Mouse (Mus musculus): Measurements from ENCODE around the gene Cyp2c23.

Cyp2c23 gene

DNA sequence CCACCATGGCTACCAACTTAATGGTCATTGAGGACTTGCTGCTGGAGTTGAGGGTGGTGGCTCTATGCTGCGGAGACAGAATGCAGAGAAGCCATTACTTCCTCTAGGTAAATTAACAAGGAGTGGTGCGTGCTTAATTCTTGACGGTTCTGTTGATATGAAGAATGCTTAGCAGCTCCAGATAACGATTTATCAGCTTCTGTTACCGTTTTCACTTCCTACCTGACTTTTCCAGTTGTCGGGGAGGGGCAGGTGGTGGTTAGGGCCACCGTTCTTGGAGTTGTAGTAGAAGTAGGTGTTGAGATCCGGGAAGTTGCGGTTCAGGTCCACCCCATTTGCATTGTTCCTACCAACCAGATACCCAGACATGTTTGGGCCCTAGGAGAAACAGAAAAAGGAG lies 55.3 kb downstream of the Cyp2c23 start:
- in situ Hi-C loops (cut with MboI; ENCODE audit: low sequenced_read_pairs), result no loop called here

DNA sequence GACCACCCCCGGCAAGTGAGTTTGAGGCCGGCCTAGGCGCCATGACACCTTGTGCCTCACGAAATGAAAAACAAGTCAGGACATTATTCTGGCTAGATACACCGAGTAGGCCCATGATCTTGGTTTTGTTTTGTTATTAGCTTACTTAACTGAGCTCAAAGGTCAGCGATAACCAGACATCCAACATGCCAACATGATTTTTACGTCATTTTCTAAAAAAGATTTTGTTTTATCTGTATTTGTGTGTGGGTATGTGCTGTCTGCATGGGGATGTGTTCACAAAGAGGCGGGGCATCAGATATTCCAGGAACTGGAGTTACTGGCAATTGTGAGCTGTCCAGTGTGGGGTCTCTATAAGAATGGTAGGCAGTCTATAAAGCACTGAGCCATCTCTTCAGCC lies 56.9 kb downstream of the Cyp2c23 start:
- in situ Hi-C loops (cut with MboI; ENCODE audit: low sequenced_read_pairs), result no loop called here

DNA sequence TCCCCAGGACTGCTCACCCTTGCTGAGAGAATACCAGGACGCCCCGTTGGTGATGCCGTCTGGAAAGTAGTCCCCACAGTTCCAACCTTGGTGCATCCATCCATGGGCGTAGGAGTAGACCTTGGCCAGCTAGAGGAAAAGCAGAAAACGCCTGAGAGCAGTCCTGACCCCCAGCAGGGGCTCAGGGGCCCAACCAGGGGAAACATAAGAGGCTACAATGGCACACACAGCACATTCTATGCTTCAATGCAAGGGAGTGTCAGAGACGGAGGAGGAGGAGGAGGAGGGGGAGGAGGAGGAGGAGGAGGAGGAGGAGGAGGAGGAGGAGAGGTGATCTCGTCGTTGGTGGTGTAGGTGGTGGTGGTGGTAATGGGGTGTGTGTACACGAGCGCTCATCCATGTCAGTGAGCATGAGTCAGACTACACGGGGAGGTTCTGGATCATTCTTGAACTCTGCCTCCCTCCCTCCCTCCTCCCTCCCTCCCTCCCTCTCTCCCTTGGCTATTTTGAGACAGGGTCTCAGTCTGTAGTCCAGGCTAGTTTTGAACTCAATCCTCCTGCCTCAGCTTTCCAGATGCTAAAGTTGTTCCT lies 60.5 kb downstream of the Cyp2c23 start:
- in situ Hi-C loops (cut with MboI; ENCODE audit: low sequenced_read_pairs), result no loop called here

DNA sequence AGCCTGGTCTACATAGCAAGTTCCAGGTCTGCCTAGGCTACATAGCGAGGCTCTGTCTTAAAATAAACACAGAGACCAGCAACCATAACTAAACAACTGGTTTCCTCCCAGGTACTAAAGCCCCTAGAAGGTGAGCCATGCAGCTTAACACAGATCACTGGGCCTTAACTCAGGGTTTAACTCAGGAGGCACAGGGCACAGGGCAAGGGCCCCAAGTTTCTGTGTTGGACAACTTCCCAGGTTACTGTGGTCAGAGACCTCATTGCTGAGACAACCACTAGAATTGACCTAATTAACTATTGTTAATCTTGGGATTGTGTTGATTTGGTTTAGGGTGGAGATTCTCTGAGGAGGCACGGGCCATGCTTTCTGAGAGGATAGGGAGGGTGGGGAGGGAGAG lies 62.5 kb downstream of the Cyp2c23 start:
- in situ Hi-C loops (cut with MboI; ENCODE audit: low sequenced_read_pairs), result no loop called here

DNA sequence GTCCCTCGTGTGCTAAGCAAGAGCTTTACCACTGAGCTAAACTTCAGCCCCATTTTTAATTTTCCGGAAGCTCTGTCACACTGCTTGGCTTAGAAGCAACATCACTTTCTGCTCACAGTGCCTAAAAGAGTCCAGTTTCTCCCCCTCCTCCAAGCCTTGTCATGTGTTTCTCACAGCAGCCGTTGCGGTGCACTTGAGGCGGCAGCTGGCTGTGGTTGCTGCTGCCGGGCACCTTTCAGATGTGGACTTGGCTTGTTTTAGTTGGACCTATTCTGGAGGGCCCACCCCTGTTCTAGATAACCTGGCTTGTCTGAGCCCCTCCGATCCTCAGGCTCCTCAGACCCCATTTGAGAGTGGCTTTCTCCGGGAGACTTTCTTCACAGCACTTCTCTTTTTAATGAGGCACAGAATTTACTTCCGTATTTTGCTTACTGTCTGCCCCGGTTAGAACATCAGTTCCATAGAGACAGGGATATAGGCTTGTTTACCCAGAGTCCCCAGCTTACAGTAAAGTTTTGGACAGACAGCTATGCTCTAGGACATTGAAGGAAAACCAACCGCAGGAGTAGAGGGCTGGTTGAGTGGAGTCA lies 63.4 kb downstream of the Cyp2c23 start:
- in situ Hi-C loops (cut with MboI; ENCODE audit: low sequenced_read_pairs), result no loop called here

DNA sequence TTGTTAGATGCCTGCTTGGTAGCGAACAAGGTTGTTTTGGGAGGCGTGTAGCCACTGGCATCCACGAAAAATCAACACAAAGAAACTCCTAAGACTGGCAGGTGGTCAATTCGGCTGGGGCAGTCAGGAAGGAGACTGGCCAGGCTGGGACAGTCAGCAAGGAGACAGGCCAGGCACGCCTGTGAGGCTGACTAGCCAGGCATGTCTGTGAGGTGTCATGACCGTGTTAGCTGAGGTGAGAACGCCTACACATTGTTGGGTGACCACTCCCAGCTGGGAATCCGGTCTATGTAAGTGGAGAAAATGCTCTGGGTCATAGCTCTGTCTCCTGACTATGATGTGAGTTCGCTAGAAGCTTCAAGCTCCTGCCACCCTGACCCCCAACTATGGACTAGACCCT lies 66.2 kb downstream of the Cyp2c23 start:
- in situ Hi-C loops (cut with MboI; ENCODE audit: low sequenced_read_pairs), result no loop called here

DNA sequence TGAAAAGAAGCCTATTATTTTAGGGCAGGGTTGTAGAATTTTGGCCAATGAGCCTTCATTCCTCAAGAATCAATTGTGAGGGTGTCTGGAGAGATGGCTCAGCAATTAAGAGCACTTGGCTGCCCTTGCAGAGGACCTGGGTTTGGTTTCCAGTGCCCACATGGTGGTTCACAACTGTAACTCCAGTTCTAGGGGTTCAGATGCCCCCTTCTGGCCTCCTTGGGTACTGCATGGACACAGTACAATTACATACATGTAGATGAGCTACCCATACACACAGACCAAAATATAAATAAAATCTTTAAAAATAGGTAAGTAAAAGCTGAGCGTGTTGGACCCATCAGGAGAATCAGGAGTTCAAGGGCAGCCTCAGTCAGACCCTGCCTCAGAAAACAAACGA lies 67.8 kb downstream of the Cyp2c23 start:
- in situ Hi-C loops (cut with MboI; ENCODE audit: low sequenced_read_pairs), result no loop called here

DNA sequence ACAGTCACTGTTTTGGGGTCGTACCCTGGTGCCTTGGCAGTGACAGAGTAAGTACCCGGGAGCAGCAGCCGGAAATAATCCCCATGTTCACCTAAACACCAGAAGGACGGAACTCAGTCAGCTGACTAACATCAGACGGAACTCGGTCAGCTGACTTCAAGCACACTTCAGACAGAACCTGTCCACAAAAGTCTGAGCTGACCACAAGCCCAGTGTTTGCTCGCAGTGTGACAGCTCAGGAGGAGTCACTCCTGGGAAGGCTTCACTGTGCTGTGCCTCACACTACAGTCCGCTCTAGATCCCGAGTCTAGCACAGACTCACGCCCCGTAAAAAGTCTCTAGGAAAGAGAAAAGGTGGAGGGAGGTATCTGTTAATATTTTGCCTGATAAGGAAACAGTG lies 69.0 kb downstream of the Cyp2c23 start:
- in situ Hi-C loops (cut with MboI; ENCODE audit: low sequenced_read_pairs), result no loop called here

DNA sequence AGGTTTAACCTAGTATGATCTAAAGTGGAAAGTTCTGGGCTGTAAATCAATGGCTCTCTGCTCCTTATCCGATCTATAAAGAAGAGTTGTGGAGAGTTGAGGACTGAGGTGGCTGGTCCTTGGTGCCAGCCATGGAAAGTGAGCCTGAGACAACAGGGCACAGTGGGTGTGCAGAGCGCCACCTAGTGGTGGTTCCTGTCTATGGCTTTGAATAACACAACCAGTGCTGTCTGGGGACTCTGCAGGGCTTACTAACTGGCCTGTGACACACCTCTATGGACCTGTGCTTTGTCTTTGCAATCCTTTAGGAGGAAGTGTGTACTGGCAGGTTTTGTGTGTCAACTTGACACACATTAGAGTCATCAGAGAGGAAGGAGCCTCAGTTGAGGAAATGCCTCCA lies 69.8 kb downstream of the Cyp2c23 start:
- in situ Hi-C loops (cut with MboI; ENCODE audit: low sequenced_read_pairs), result no loop called here

DNA sequence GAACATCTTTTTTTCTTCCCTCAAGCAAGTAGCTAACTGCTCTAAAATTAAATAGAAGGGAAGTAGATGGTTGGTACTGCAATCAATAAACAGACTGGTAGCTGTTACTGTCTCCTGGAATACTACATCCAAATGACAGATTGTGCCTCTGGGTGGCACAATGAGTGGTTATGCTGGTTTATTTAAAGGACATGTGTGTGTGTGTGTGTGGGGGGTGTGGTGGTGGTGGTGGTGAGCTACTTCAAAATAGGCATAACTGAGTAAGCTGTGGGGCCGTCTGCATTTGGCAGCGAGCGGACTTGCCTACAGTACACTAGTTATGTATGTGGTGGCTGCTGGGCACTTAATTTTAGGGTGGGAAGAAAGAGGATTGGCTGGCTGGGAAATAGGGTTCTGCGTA lies 71.1 kb downstream of the Cyp2c23 start:
- in situ Hi-C loops (cut with MboI; ENCODE audit: low sequenced_read_pairs), result no loop called here

DNA sequence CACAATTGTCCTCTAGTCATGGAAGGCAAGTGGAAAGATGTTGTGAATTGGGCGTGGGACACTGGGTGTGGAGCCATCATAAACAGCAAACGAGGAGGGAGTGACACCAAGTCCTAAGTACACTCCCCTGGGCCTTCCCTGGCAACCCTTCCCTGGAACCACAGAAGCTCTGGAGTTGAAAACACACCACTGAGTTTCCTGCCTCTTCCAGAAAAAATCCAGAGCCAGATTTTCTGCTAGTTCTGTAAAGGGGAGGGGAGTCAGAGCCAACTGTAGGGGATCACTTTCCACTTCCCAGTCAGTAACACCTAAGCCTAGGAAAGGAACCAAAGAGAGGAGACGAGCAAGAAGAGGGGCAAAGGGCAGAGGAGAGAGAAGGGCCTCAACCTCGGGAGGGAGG lies 71.6 kb downstream of the Cyp2c23 start:
- in situ Hi-C loops (cut with MboI; ENCODE audit: low sequenced_read_pairs), result no loop called here

DNA sequence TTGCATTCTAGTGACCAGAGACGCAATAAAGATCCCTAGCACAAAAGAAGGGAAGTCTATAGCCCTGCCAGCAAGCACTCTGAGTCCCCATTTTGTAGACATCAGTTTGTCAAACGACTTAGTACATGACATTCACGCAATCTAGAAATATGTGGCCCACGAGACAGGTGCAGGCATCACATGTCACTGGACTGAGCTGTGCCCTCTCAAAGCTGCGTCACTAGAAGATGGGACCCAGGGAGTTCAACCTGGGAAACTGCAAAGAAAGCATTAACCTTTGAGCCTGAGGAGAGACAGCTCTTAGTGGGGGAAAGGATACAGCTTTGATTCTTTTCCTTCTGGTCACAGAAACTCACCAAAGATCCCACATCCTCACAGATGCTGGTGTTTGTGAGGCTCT lies 73.7 kb downstream of the Cyp2c23 start:
- in situ Hi-C loops (cut with MboI; ENCODE audit: low sequenced_read_pairs), result no loop called here

Measured in CH12F3 (cell line).